Mouse (Mus musculus) forebrain, embryonic 11.5 days (tissue): ENCODE data around the gene Phactr3. TPM values are rescaled to one million over a fixed set of nuclear protein-coding genes. Genes with fewer than 3 reads are reported as not detected.

ENCODE experiments used
- ATAC-seq: fragments of 200-750 bp; cut with Nextera tagmentation; replicated peaks from 2 replicates; pipeline ENCODE4 v1.8.0; 2017; ENCODE audit warnings: moderate TSS enrichment; ENCODE audit not compliant: low FRiP score
- DNase-seq: peaks from one replicate; pipeline ENCODE4 v3.0.0-alpha.2; 2017; ENCODE audit warnings: low spot score
- H3K27ac ChIP-seq: fragments of 300-500 bp; sonication (generic); 2 replicates; pipeline ENCODE4 v1.5.1; 2014; ENCODE audit warnings: low read depth, low read length
- H3K27me3 ChIP-seq: fragments of 300-500 bp; sonication (generic); 2 replicates; pipeline ENCODE4 v1.6.1; 2014; ENCODE audit warnings: mild to moderate bottlenecking, low read length, mixed read lengths; ENCODE audit not compliant: control insufficient read depth, insufficient read depth
- H3K36me3 ChIP-seq: fragments of 300-500 bp; sonication (generic); 2 replicates; pipeline ENCODE4 v1.6.1; 2014; ENCODE audit warnings: mild to moderate bottlenecking, low read length, moderate library complexity, mixed read lengths; ENCODE audit not compliant: control insufficient read depth, insufficient read depth
- H3K4me1 ChIP-seq: fragments of 300-500 bp; sonication (generic); replicated peaks from 2 replicates; pipeline ENCODE4 v1.6.1; 2014; ENCODE audit warnings: low read length, mixed read lengths; ENCODE audit not compliant: control insufficient read depth, insufficient read depth
- H3K4me2 ChIP-seq: fragments of 300-500 bp; sonication (generic); 2 replicates; pipeline ENCODE4 v1.6.1; 2014; ENCODE audit warnings: low read depth, mild to moderate bottlenecking, low read length, moderate library complexity, mixed read lengths; ENCODE audit not compliant: severe bottlenecking
- H3K4me3 ChIP-seq: fragments of 300-500 bp; sonication (generic); 2 replicates; pipeline ENCODE4 v1.5.1; 2014; ENCODE audit warnings: low read depth, low read length
- H3K9ac ChIP-seq: fragments of 300-500 bp; sonication (generic); 2 replicates; pipeline ENCODE4 v1.6.1; 2014; ENCODE audit warnings: low read length
- H3K9me3 ChIP-seq: fragments of 300-500 bp; sonication (generic); 2 replicates; pipeline ENCODE4 v1.6.1; 2016; ENCODE audit warnings: low read length, mixed read lengths; ENCODE audit not compliant: control insufficient read depth
- WGBS: fragments of 180-500 bp; shearing (Covaris S2); extraction: QIAGEN DNeasy Blood & Tissue Kit; methylation state at CpG from one replicate; pipeline ENCODE4 v1.1.7; 2014; 5-methylcytosine and 5-hydroxymethylcytosine counted together
- polyA plus RNA-seq: library from polyadenylated mRNA; unstranded; fragments of >200 nt; fragmentation: Nextera tagmentation; extraction: Ambion mirVana; gene quantifications from 2 replicates; pipeline ENCODE4 v1.2.1, GENCODE M21; 2014

The Phactr3 gene
- polyA plus RNA-seq, 1 experiment from 2014 or later: 13.5 TPM

GRCm38 (mm10) chr2:178324818-178325217 lies 206.0 kb downstream of the Phactr3 start:
- H3K9me3 ChIP-seq: no peaks in the 10 kb centered on the region
- H3K27ac ChIP-seq: no peak overlapping the region
- no peak overlapping the region for H3K4me3 ChIP-seq
- peaks cover 6% of the 10 kb centered on the region for H3K4me1 ChIP-seq
- no peaks in the 10 kb centered on the region for H3K36me3 ChIP-seq
- H3K4me2 ChIP-seq: no peak overlapping the region
- WGBS: 83% methylated on average over 4 of the region's 4 CpGs
- H3K9ac ChIP-seq: no peak overlapping the region
- no peaks in the 10 kb centered on the region for H3K27me3 ChIP-seq
- DNase-seq (peak; percentile 18), ATAC-seq (no peak)

- Histone ChIP-seq H3K4me2 (no peak overlapping the region), H3K4me1 (peaks cover 6% of the 10 kb centered on the region), H3K36me3 (no peaks in the 10 kb centered on the region), H3K27ac (no peak overlapping the region), H3K4me3 (no peak overlapping the region), H3K27me3 (no peaks in the 10 kb centered on the region), H3K9ac (no peak overlapping the region), H3K9me3 (no peaks in the 10 kb centered on the region)
- 93% methylated on average over 10 of the region's 10 CpGs for WGBS
- ATAC-seq: no peak
- DNase-seq: no peak
Measured at GRCm38 (mm10) chr2:178326067-178326466, 207.3 kb downstream of the Phactr3 start.

DNA sequence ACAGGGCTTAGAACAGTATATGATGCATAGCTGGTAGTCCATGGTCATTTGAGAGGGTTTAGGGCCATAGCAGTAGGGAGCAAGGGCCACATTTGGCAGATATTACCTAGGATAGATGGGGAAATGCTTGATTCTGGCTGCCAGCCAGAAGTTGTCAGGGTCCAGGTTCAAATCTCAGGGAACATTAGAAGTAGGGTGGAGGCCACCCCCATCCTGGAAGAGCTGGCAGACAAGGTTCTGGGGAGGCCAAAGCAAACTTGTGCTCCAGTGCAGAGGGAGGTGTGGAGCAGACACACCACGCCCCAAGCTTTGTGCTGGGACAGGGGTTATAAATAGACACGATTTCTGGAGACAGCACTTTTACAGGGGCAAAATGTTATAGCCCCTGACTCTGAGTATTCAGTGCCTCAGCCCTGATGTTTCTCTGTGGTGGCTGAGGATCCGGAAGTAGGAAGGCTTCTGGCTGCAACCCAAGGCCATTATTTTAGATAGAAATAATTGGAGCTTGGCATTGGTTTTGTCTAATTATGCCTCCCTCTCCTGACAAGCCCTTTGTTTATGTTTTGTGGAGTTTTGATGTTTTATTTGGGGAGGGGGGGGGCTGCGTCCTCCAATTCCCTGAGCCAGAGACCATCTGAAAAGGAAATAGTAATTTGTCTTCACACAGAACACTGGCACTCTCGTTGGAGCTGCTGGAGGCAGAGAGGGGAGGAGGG lies 208.1 kb downstream of the Phactr3 start:
- Histone ChIP-seq H3K9ac (0 out of 2 replicates have a peak overlapping the region, but pooled peaks have one; percentile 32), H3K36me3 (no peaks in the 10 kb centered on the region), H3K9me3 (no peaks in the 10 kb centered on the region), H3K27ac (no peak overlapping the region), H3K4me2 (no peak overlapping the region; the same call in 1 of the 2 replicates), H3K4me1 (peaks cover 6% of the 10 kb centered on the region), H3K27me3 (no peaks in the 10 kb centered on the region), H3K4me3 (no peak overlapping the region)
- ATAC-seq: peak; percentile 4; the same call in 1 of the 2 replicates
- 37% methylated on average over 5 of the region's 5 CpGs for WGBS
- DNase-seq: peak; percentile 47

DNA sequence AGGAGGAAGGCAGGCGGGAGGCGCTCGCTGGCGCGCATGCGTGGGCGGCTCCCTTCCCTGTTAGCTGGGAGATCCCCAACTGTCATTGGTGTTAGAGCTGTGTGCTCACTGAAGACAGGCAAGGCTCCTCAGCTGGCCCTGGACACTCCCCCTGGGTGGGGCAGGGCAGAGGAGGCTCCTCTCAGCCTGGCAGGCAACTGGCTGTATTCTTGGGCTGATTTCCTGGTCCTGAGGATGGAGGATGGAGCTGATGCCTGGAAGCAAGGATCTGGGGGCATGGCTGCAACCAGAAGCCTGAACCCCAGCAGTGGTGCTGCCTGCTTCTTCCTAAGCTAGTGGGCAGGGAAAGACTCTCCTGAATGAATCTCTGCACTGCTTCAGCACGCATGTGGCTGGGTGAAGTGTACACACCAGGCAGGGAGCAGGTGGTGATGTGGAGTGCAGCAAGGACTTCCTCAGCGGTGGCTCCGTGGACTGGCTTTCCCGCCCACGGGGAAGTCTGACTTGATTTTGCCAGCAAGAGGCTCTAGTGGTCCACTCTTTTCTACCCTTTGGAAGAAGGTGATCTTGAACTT lies 208.8 kb downstream of the Phactr3 start:
- Histone ChIP-seq H3K9ac (peak overlapping the region; percentile 32; the same call in 1 of the 2 replicates), H3K36me3 (no peaks in the 10 kb centered on the region; the same call in 1 of the 2 replicates), H3K27me3 (no peaks in the 10 kb centered on the region), H3K27ac (no peak overlapping the region), H3K4me1 (peaks cover 6% of the 10 kb centered on the region), H3K9me3 (no peaks in the 10 kb centered on the region), H3K4me2 (peak overlapping the region; percentile 35), H3K4me3 (no peak overlapping the region)
- ATAC-seq (peak; percentile 96), DNase-seq (peak; percentile 88)
- WGBS: 17% methylated on average over 12 of the region's 12 CpGs

GRCm38 (mm10) chr2:178329551-178329950 lies 210.8 kb downstream of the Phactr3 start:
- Histone ChIP-seq H3K36me3 (no peaks in the 10 kb centered on the region; the same call in 1 of the 2 replicates), H3K9me3 (no peaks in the 10 kb centered on the region), H3K27ac (no peak overlapping the region), H3K4me2 (no peak overlapping the region), H3K27me3 (no peaks in the 10 kb centered on the region), H3K4me1 (peaks cover 6% of the 10 kb centered on the region), H3K9ac (no peak overlapping the region), H3K4me3 (no peak overlapping the region)
- 91% methylated on average over 5 of the region's 5 CpGs for WGBS
- no peak for DNase-seq
- no peak for ATAC-seq

- ATAC-seq (no peak), DNase-seq (no peak)
Measured at GRCm38 (mm10) chr2:178329986-178330385, 211.2 kb downstream of the Phactr3 start.

GRCm38 (mm10) chr2:178337878-178338277 lies 219.1 kb downstream of the Phactr3 start:
- Histone ChIP-seq H3K4me1 (no peaks in the 10 kb centered on the region), H3K4me3 (no peak overlapping the region), H3K36me3 (no peaks in the 10 kb centered on the region), H3K27me3 (no peaks in the 10 kb centered on the region), H3K4me2 (no peak overlapping the region), H3K9me3 (no peaks in the 10 kb centered on the region), H3K9ac (no peak overlapping the region), H3K27ac (no peak overlapping the region)
- DNase-seq (no peak), ATAC-seq (no peak)
- 42% methylated on average over 1 of the region's 1 CpGs for WGBS

More at GRCm38 (mm10) chr2:178329986-178330385, 211.2 kb downstream of the Phactr3 start:
- Histone ChIP-seq H3K9me3 (no peaks in the 10 kb centered on the region), H3K4me2 (no peak overlapping the region), H3K27ac (no peak overlapping the region), H3K36me3 (no peaks in the 10 kb centered on the region; the same call in 1 of the 2 replicates), H3K4me3 (no peak overlapping the region), H3K9ac (no peak overlapping the region), H3K4me1 (peaks cover 6% of the 10 kb centered on the region), H3K27me3 (no peaks in the 10 kb centered on the region)
- 58% methylated on average over 1 of the region's 1 CpGs for WGBS

DNA sequence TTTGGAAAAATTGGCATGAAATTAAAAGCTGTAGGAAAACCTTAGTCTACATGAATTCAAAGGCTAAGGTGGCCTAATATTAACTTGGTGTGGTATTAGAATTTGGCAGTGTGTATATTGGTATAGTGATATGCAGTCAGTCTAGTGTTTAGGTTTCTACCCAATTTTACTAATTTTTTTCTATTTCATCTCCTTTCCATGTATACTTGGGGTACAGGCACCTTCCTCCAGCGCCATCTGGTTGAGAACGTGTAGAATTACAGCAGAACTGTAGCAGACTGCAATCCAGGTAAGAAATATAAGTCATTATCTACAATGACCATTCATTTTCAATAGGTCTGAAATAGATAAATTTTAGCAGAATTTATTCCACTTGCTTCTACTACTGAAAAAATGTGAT lies 220.3 kb downstream of the Phactr3 start:
- no peak for ATAC-seq
- DNase-seq: no peak
- H3K9ac ChIP-seq: no peak overlapping the region

More for the DNA sequence above, 220.3 kb downstream of the Phactr3 start:
- 2% methylated on average over 2 of the region's 2 CpGs for WGBS
- H3K4me3 ChIP-seq: no peak overlapping the region
- H3K4me1 ChIP-seq: no peaks in the 10 kb centered on the region
- H3K9me3 ChIP-seq: no peaks in the 10 kb centered on the region
- no peak overlapping the region for H3K27ac ChIP-seq
- H3K27me3 ChIP-seq: no peaks in the 10 kb centered on the region
- H3K36me3 ChIP-seq: no peaks in the 10 kb centered on the region
- H3K4me2 ChIP-seq: no peak overlapping the region
